ENCODE assay signal across 26 mouse cellular contexts in genomic region chr1:103093908-103094648, GRCm38 (mm10).
DNase-seq lines count a peak whose midpoint lies in the region; ATAC-seq lines count a peak whose summit lies in the region.
"Had no signal": no experiment of that assay in that cellular context is flagged by ENCODE, and none has a peak within 500 bp of the region (broad histone marks: within the 10 kb centered on the region; RNA-seq: fewer than 3 reads in every experiment).

No protein-coding gene starts in this region.

- H3K4me2 ChIP-seq in hindbrain, embryonic 13.5 days, result no peak overlapping the region
- H3K4me2 ChIP-seq in neural tube, embryonic 11.5 days (ENCODE audit: low read depth), result no peak overlapping the region
- H3K4me2 ChIP-seq: heart, embryonic 11.5 days; limb, embryonic 12.5 days; liver, embryonic 11.5 days; midbrain, embryonic 13.5 days; neural tube, embryonic 15.5 days had no signal

- DNase-seq in embryo, embryonic 10.5 days (ENCODE audit: low spot score), result peak; percentile 17
- no peak for DNase-seq in embryo, embryonic 9.5 days (ENCODE audit: extremely low spot score)
- DNase-seq in hindbrain, embryonic 10.5 days (ENCODE audit: low spot score), result peak; percentile 6
- no peak for DNase-seq in neural tube, embryonic 11.5 days (ENCODE audit: low spot score)
- DNase-seq in neural tube, embryonic 10.5 days (ENCODE audit: extremely low spot score, low spot score), result no peak
- DNase-seq in cerebellum, adult 9-10 months, result no peak
- DNase-seq: cerebellum, adult 18-20 months; cerebellum, postnatal 25 days; gastrocnemius, postnatal 14 days; heart, adult 11 months; heart, postnatal 10 days; kidney, postnatal 36 days; liver, postnatal 0 days; thymus, adult 18-20 months; thymus, postnatal 36 days had no signal

- no peaks in the 10 kb centered on the region for H3K4me1 ChIP-seq in hindbrain, embryonic 10.5 days (replicated peaks)
- no peaks in the 10 kb centered on the region for H3K4me1 ChIP-seq in hindbrain, embryonic 13.5 days (replicated peaks)
- no peaks in the 10 kb centered on the region for H3K4me1 ChIP-seq in neural tube, embryonic 11.5 days (ENCODE audit: control insufficient read depth, insufficient read depth, low read length)
- H3K4me1 ChIP-seq: embryonic facial prominence, embryonic 10.5 days; limb, embryonic 12.5 days; midbrain, embryonic 13.5 days; neural tube, embryonic 15.5 days had no signal

- ATAC-seq in hindbrain, embryonic 13.5 days (ENCODE audit: low FRiP score), result no peak; the same call in 1 of the 2 replicates
- ATAC-seq in neural tube, embryonic 11.5 days (ENCODE audit: insufficient read depth, low FRiP score, low TSS enrichment), result peak; percentile 21; the same call in 1 of the 2 replicates
- ATAC-seq: intestine, postnatal 0 days; liver, postnatal 0 days; lung, postnatal 0 days; midbrain, embryonic 13.5 days had no signal

- H3K4me3 ChIP-seq in hindbrain, embryonic 10.5 days, result no peak overlapping the region
- H3K4me3 ChIP-seq in hindbrain, embryonic 13.5 days, result no peak overlapping the region
- no peak overlapping the region for H3K4me3 ChIP-seq in neural tube, embryonic 11.5 days (ENCODE audit: low read depth, low read length)
- H3K4me3 ChIP-seq: embryonic facial prominence, embryonic 10.5 days; limb, embryonic 12.5 days; midbrain, embryonic 13.5 days; myocyte; neural tube, embryonic 15.5 days had no signal

- H3K27me3 ChIP-seq in hindbrain, embryonic 10.5 days (ENCODE audit: insufficient read depth, poor library complexity, severe bottlenecking), result no peaks in the 10 kb centered on the region; the same call in 1 of the 2 replicates
- no peaks in the 10 kb centered on the region for H3K27me3 ChIP-seq in hindbrain, embryonic 13.5 days
- H3K27me3 ChIP-seq in neural tube, embryonic 11.5 days (ENCODE audit: control insufficient read depth, insufficient read depth, low read length), result no peaks in the 10 kb centered on the region
- H3K27me3 ChIP-seq: limb, embryonic 12.5 days; midbrain, embryonic 13.5 days; neural tube, embryonic 15.5 days had no signal

- H3K36me3 ChIP-seq in hindbrain, embryonic 10.5 days, result no peaks in the 10 kb centered on the region
- no peaks in the 10 kb centered on the region for H3K36me3 ChIP-seq in hindbrain, embryonic 13.5 days
- H3K36me3 ChIP-seq in neural tube, embryonic 11.5 days (ENCODE audit: control insufficient read depth, insufficient read depth, low read length), result no peaks in the 10 kb centered on the region
- H3K36me3 ChIP-seq: embryonic facial prominence, embryonic 10.5 days; limb, embryonic 12.5 days; midbrain, embryonic 13.5 days; neural tube, embryonic 15.5 days had no signal

- H3K9ac ChIP-seq in hindbrain, embryonic 13.5 days, result no peak overlapping the region
- H3K9ac ChIP-seq in neural tube, embryonic 11.5 days (ENCODE audit: low read length), result no peak overlapping the region
- H3K9ac ChIP-seq: limb, embryonic 12.5 days; liver, postnatal 0 days; midbrain, embryonic 13.5 days; neural tube, embryonic 15.5 days had no signal

- 36% methylated on average over 2 of the region's 2 CpGs for WGBS in hindbrain, embryonic 10.5 days
- 16% methylated on average over 2 of the region's 2 CpGs for WGBS in hindbrain, embryonic 13.5 days
- 49% methylated on average over 2 of the region's 2 CpGs for WGBS in neural tube, embryonic 11.5 days

- H3K9me3 ChIP-seq in hindbrain, embryonic 10.5 days, result no peaks in the 10 kb centered on the region
- no peaks in the 10 kb centered on the region for H3K9me3 ChIP-seq in hindbrain, embryonic 13.5 days
- no peaks in the 10 kb centered on the region for H3K9me3 ChIP-seq in neural tube, embryonic 11.5 days (ENCODE audit: control insufficient read depth, low read length)
- H3K9me3 ChIP-seq: embryonic facial prominence, embryonic 10.5 days; limb, embryonic 12.5 days; midbrain, embryonic 13.5 days; neural tube, embryonic 15.5 days had no signal

- no peak overlapping the region for H3K27ac ChIP-seq in hindbrain, embryonic 10.5 days
- no peak overlapping the region for H3K27ac ChIP-seq in hindbrain, embryonic 13.5 days
- no peak overlapping the region for H3K27ac ChIP-seq in neural tube, embryonic 11.5 days (ENCODE audit: low read depth, low read length)
- H3K27ac ChIP-seq: embryonic facial prominence, embryonic 10.5 days; limb, embryonic 12.5 days; macrophage; midbrain, embryonic 13.5 days; neural tube, embryonic 15.5 days had no signal

Comparison
In these comparisons a context has a peak if more than half of its experiments do, and no peak if none do; other contexts are left out.
1. DNase-seq: peak in embryo, embryonic 10.5 days (single experiment) and hindbrain, embryonic 10.5 days (single experiment); none in embryo, embryonic 9.5 days (single experiment), neural tube, embryonic 11.5 days (single experiment), neural tube, embryonic 10.5 days (single experiment) and cerebellum, adult 9-10 months (single experiment).